Mouse (Mus musculus): Measurements from ENCODE around the gene Tgm6. TPM values are rescaled to one million over a fixed set of nuclear protein-coding genes. Genes with fewer than 3 reads are reported as not detected.

Gene Tgm6
- total and polyA plus RNA-seq, 3 experiments, result not detected

DNA sequence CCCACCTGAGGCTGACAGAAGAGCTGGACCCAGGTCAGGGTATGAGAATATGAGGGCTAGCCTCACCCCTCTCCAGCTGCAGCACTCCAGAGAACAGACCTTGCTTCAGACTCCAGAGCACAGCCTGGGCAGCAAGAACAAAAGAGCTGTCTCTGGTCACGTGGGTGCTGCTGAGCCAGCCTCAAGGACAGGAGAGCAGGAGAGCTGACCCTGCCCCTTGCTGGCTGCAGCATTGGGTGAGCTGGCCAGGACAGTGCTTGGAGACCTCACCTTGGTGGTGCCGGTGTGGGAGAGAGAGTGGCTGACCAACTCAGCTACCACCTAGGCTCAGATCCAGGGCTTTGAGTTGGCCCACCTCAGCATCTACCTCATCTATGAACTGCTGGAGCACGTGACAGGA, 43.0 kb downstream of the Tgm6 start:
- H3K4me1 ChIP-seq (ENCODE audit: control insufficient read depth, insufficient read depth, low read length), result no peaks in the 10 kb centered on the region
- no peaks in the 10 kb centered on the region for H3K79me2 ChIP-seq (replicated peaks; ENCODE audit: control insufficient read depth, insufficient read depth, low read length)
- no peaks in the 10 kb centered on the region for H3K36me3 ChIP-seq (ENCODE audit: control insufficient read depth, insufficient read depth, low read length)
- no peak for TF ChIP-seq CTCF (IDR thresholded peaks at IDR 0.05)
- TF ChIP-seq POLR2A (IDR thresholded peaks at IDR 0.05; ENCODE audit: insufficient read depth, low read depth, low read length), result no peak
- TF ChIP-seq EP300 (IDR thresholded peaks at IDR 0.05; ENCODE audit: insufficient read depth, low read depth, low read length), result no peak
- 88% methylated on average over 3 of the region's 3 CpGs for WGBS
- DNase-seq, result no peak
- no peaks in the 10 kb centered on the region for H3K27me3 ChIP-seq (ENCODE audit: control insufficient read depth, insufficient read depth, low read length)
- H3K9ac ChIP-seq (ENCODE audit: low read depth, low read length), result no peak overlapping the region
- H3K27ac ChIP-seq, result no peak overlapping the region
- no peak overlapping the region for H3K4me3 ChIP-seq
- intact Hi-C loops (cut with DNase I), result no loop called here

DNA sequence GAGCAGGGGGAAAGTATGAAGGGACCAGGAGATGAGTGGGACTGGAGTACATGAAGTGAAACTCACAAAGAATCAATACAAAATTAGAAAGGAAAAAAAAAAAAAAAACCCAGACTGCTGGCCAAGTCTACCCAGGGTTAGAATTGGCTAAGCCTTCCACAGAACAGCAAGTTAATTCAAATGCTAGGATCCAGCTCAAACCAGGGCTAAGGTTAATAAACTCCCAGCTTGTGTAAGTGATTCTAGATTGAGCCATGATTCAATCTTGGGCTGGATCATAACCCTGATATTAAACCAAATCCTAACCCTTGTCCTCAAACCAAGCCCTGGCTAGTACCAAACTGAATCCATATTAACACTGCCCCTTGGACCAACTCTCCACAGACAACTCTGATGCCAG, 43.6 kb downstream of the Tgm6 start:
- Histone ChIP-seq H3K27me3 (ENCODE audit: control insufficient read depth, insufficient read depth, low read length) (no peaks in the 10 kb centered on the region), H3K27ac (no peak overlapping the region), H3K9ac (ENCODE audit: low read depth, low read length) (no peak overlapping the region), H3K36me3 (ENCODE audit: control insufficient read depth, insufficient read depth, low read length) (no peaks in the 10 kb centered on the region), H3K4me1 (ENCODE audit: control insufficient read depth, insufficient read depth, low read length) (no peaks in the 10 kb centered on the region), H3K79me2 (replicated peaks; ENCODE audit: control insufficient read depth, insufficient read depth, low read length) (no peaks in the 10 kb centered on the region), H3K4me3 (no peak overlapping the region)
- no peak for TF ChIP-seq CTCF (IDR thresholded peaks at IDR 0.05)
- no peak for TF ChIP-seq EP300 (IDR thresholded peaks at IDR 0.05; ENCODE audit: insufficient read depth, low read depth, low read length)
- DNase-seq, result no peak
- intact Hi-C loops (cut with DNase I), result no loop called here

DNA sequence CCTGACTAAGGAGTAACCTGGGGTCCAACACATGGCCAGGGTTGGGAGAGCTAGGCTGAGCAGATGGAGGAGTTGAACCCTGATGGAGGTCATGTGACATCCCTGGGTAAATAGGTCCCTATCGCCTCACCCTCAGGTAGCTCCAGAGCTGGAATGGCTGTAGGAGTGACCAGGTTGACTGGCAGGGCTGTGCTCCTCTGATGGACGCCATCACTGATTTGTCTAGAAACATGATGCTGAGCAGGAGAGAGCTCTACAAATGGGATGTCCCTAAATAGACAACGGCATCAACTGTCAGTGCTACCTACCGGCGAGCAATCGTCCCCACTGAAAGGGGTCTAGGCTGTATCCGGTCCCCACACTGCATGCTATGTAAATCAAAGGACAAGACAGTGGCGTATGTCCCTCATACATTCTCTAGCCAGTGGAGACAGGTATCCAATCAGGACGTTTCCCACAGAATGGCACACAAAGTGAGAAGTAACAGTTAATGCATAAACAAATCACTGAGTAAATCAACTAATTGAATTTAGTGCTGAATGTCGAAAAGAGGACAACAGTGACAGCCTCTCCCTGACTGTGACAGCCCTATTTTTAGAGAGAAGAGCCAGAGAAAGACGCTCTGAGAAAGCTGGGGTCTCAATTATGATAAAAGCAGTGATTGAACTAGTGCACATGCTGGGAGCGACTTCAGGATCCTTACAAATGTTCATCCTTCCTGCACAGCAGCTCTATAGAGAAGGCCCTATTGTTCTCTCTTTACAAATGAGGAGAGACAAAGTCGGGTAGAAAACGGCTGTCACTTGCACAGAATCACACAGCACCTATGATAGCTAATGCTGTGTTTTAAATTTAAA, 45.2 kb downstream of the Tgm6 start:
- Histone ChIP-seq H3K9ac (ENCODE audit: low read depth, low read length) (no peak overlapping the region), H3K27ac (no peak overlapping the region), H3K36me3 (ENCODE audit: control insufficient read depth, insufficient read depth, low read length) (no peaks in the 10 kb centered on the region), H3K79me2 (replicated peaks; ENCODE audit: control insufficient read depth, insufficient read depth, low read length) (no peaks in the 10 kb centered on the region), H3K4me1 (ENCODE audit: control insufficient read depth, insufficient read depth, low read length) (no peaks in the 10 kb centered on the region), H3K4me3 (no peak overlapping the region), H3K27me3 (ENCODE audit: control insufficient read depth, insufficient read depth, low read length) (no peaks in the 10 kb centered on the region)
- intact Hi-C loops (cut with DNase I), result no loop called here
- 66% methylated on average over 14 of the region's 14 CpGs for WGBS
- DNase-seq, result no peak
- TF ChIP-seq POLR2A (IDR thresholded peaks at IDR 0.05; ENCODE audit: insufficient read depth, low read depth, low read length), result no peak
- TF ChIP-seq CTCF (IDR thresholded peaks at IDR 0.05), result no peak
- TF ChIP-seq EP300 (IDR thresholded peaks at IDR 0.05; ENCODE audit: insufficient read depth, low read depth, low read length), result no peak

DNA sequence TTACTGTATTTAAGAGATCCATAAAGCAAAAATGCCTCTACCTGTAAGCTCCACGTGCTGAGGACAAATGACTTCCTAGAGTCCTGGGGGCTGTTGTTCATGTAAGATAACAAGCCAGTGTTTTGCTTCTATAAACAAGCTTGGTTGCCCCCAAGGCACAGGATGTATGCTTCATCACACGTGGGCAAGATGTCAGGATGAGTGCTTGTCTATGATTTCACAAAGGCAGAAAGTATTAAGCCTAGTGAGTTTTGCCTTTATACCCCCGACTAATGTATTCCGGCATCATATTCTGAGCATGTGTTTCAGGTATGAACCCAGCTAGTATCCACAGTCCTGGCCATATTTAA, 45.8 kb downstream of the Tgm6 start:
- Histone ChIP-seq H3K27me3 (ENCODE audit: control insufficient read depth, insufficient read depth, low read length) (no peaks in the 10 kb centered on the region), H3K9ac (ENCODE audit: low read depth, low read length) (no peak overlapping the region), H3K4me3 (no peak overlapping the region), H3K36me3 (ENCODE audit: control insufficient read depth, insufficient read depth, low read length) (no peaks in the 10 kb centered on the region), H3K79me2 (replicated peaks; ENCODE audit: control insufficient read depth, insufficient read depth, low read length) (no peaks in the 10 kb centered on the region), H3K27ac (no peak overlapping the region), H3K4me1 (ENCODE audit: control insufficient read depth, insufficient read depth, low read length) (no peaks in the 10 kb centered on the region)
- intact Hi-C loops (cut with DNase I), result no loop called here
- no peak for DNase-seq
- no peak for TF ChIP-seq POLR2A (IDR thresholded peaks at IDR 0.05; ENCODE audit: insufficient read depth, low read depth, low read length)
- no peak for TF ChIP-seq EP300 (IDR thresholded peaks at IDR 0.05; ENCODE audit: insufficient read depth, low read depth, low read length)
- no peak for TF ChIP-seq CTCF (IDR thresholded peaks at IDR 0.05)
- WGBS, result 52% methylated on average over 4 of the region's 4 CpGs

DNA sequence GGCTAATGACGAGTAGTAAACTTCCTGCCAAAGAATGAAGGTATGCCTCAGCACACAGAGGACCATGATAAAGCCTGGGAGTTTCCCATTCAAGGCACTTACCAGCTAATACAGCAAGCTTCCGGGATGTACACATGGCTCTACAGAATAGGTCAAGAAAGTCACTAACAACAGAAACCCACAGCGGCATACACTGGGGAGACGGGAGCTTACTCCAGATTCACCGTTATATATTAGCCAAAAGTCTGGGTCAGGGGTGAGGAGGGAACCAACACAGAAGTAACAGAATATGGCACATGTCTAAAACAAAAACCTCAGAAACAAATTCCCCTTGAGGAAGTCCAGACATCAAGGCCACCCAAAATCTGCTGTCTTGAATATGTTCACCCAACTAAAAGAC, 50.5 kb downstream of the Tgm6 start:
- Histone ChIP-seq H3K4me1 (ENCODE audit: control insufficient read depth, insufficient read depth, low read length) (no peaks in the 10 kb centered on the region), H3K9ac (ENCODE audit: low read depth, low read length) (no peak overlapping the region), H3K4me3 (no peak overlapping the region), H3K79me2 (replicated peaks; ENCODE audit: control insufficient read depth, insufficient read depth, low read length) (no peaks in the 10 kb centered on the region), H3K36me3 (ENCODE audit: control insufficient read depth, insufficient read depth, low read length) (no peaks in the 10 kb centered on the region), H3K27me3 (ENCODE audit: control insufficient read depth, insufficient read depth, low read length) (no peaks in the 10 kb centered on the region), H3K27ac (no peak overlapping the region)
- intact Hi-C loops (cut with DNase I), result no loop called here
- WGBS, result 73% methylated on average over 5 of the region's 5 CpGs
- DNase-seq, result no peak
- TF ChIP-seq POLR2A (IDR thresholded peaks at IDR 0.05; ENCODE audit: insufficient read depth, low read depth, low read length) (no peak), CTCF (IDR thresholded peaks at IDR 0.05) (no peak), EP300 (IDR thresholded peaks at IDR 0.05; ENCODE audit: insufficient read depth, low read depth, low read length) (no peak)

DNA sequence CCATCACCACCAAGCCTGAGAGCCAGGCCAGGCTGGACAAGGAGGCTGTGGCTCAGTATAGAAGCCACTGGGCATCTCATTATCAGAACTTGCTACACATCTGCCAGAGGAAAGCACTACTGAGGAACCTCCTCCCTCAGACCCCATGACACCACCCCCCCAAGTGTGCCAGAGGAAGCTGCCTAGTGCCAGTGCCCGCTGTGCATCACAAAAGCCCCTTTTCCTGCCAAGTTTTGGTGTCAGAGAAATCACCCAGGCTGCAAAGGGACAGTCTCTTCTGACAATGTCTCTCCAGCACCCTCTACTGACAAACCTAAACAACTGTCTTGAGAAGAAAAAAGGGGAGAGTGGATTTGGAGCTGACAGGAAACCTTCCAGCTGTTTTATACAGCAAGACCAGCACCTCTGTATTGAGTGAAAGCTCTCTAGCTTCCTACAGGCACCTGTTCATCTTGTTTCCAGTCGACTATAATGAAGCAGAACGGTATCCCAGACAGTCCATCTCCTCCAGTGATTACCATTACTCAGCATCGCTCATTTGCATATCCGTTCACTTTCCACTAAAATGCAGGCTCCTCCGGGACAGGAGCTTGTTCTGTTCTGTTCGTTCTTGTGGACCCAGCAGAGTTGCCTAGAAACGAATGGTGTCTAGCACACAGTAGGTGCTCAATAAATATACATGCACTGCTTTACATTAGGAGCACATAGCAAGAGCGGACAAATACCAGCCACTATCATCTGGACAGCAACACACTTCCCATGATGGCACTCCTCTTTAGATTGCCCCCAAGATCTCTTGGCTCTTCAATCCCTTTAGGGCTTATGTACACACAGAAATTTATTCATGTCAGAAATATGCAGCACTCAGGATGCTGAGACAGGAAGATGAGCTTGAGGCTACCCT, 54.3 kb downstream of the Tgm6 start:
- TF ChIP-seq CTCF (IDR thresholded peaks at IDR 0.05) (peak; percentile 63), EP300 (IDR thresholded peaks at IDR 0.05; ENCODE audit: insufficient read depth, low read depth, low read length) (no peak)
- Histone ChIP-seq H3K27me3 (ENCODE audit: control insufficient read depth, insufficient read depth, low read length) (no peaks in the 10 kb centered on the region), H3K27ac (no peak overlapping the region), H3K36me3 (ENCODE audit: control insufficient read depth, insufficient read depth, low read length) (peaks cover 11% of the 10 kb centered on the region), H3K79me2 (replicated peaks; ENCODE audit: control insufficient read depth, insufficient read depth, low read length) (no peaks in the 10 kb centered on the region), H3K4me3 (no peak overlapping the region), H3K4me1 (ENCODE audit: control insufficient read depth, insufficient read depth, low read length) (no peaks in the 10 kb centered on the region; the same call in 1 of the 2 replicates), H3K9ac (ENCODE audit: low read depth, low read length) (no peak overlapping the region)
- intact Hi-C loops (cut with DNase I), result loop anchor here (5.0 kb wide), 1 partner anchor 284 kb away; no protein-coding TSS in a partner anchor
- 65% methylated on average over 9 of the region's 9 CpGs for WGBS
- no peak for DNase-seq

Data from heart, adult 2 months (tissue).